Mouse (Mus musculus): Measurements from ENCODE around the gene Rnf183.

DNA sequence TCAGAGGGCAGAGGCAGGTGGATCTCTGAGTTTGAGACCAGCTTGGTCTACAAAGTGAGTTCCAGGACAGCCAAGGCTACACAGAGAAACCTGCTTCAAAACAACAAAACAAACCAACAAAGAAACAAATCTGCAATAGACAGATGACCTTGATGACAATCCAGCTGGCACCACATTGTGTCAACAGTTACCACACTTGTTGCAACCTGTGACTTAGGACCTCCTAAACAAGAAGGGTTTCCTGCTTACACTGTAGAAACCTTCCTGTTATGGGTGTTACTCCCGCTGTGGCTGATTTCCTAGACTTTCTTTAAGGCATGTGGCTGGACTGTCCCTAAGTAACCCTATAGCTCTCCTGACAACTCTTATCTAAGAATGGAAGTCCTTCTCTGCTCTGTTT, 39.2 kb downstream of the Rnf183 start:
- no peak for TF ChIP-seq POLR2A (IDR thresholded peaks at IDR 0.05; ENCODE audit: control insufficient read depth, low read depth, low read length)
- no peak for TF ChIP-seq CTCF (IDR thresholded peaks at IDR 0.05; ENCODE audit: control insufficient read depth, insufficient read depth, insufficient replicate concordance, low read depth, low read length)

All from testis, adult 2 months (tissue).